Mouse (Mus musculus): Measurements from ENCODE around the gene Olfr1022.

Gene Olfr1022

GRCm38 (mm10) chr2:85868294-85868693 is at the start of gene Olfr1022:
Gene Olfr1022, plus strand, starts transcription at chr2:85868594.
- no peak for DNase-seq (ENCODE audit: inconsistent age in 2 of 2, low spot score in 1 of 2)

- DNase-seq (ENCODE audit: inconsistent age in 2 of 2, low spot score in 1 of 2), result no peak
Observed at GRCm38 (mm10) chr2:85845383-85845782, 23.0 kb upstream of the Olfr1022 start, which contains the start of gene Olfr1019. Gene Olfr1019, minus strand, starts transcription at chr2:85845483.

GRCm38 (mm10) chr2:85846730-85847129 is 21.7 kb upstream of the Olfr1022 start, which contains the start of gene Olfr1020:
Gene Olfr1020, plus strand, starts transcription at chr2:85847030.
- no peak for DNase-seq (ENCODE audit: inconsistent age in 2 of 2, low spot score in 1 of 2)

GRCm38 (mm10) chr2:85885340-85885739 is 16.9 kb downstream of the Olfr1022 start, which contains the start of gene Olfr1023:
Gene Olfr1023, plus strand, starts transcription at chr2:85885640.
- no peak for DNase-seq (ENCODE audit: inconsistent age in 2 of 2, low spot score in 1 of 2)

- DNase-seq (ENCODE audit: inconsistent age in 2 of 2, low spot score in 1 of 2), result no peak
Observed at GRCm38 (mm10) chr2:85904952-85905351, 36.6 kb downstream of the Olfr1022 start, which contains the start of gene Olfr1024. Gene Olfr1024, minus strand, starts transcription at chr2:85905052.

GRCm38 (mm10) chr2:85913197-85913596 is 44.8 kb downstream of the Olfr1022 start:
- no peak for DNase-seq (ENCODE audit: inconsistent age in 2 of 2, low spot score in 1 of 2)

- no peak for DNase-seq (ENCODE audit: inconsistent age in 2 of 2, low spot score in 1 of 2)
Observed at GRCm38 (mm10) chr2:85914893-85915292, 46.5 kb downstream of the Olfr1022 start, which contains the start of gene Olfr1025-ps1. Gene Olfr1025-ps1, plus strand, starts transcription at chr2:85915193.

Data from adrenal gland, adult (tissue).